Mouse (Mus musculus) heart, embryonic 11.5 days (tissue): ENCODE data around the gene Zfand5. TPM values are rescaled to one million over a fixed set of nuclear protein-coding genes. Genes with fewer than 3 reads are reported as not detected.

Experiments used
- polyA plus RNA-seq: library from polyadenylated mRNA; unstranded; fragments of >200 nt; fragmentation: Nextera tagmentation; extraction: Ambion mirVana; gene quantifications from 2 replicates; pipeline ENCODE4 v1.2.1, GENCODE M21; 2014

Gene Zfand5
- polyA plus RNA-seq, 1 experiment from 2014 or later: 100 TPM

Other genes with a start within 250 kb of the Zfand5 start
- not detected in 2 replicates for gene Gda, start 201.2 kb downstream of the Zfand5 start, polyA plus RNA-seq